Mouse (Mus musculus) MEL (cell line): ENCODE measurements around the gene Whamm.

Experiments
- CHD2 ChIP-seq: IDR thresholded peaks from 2 replicates; pipeline ENCODE4 v1.6.1; 2011; ENCODE audit warnings: low read length, improper control_type of control experiment
- CTCF ChIP-seq, 3 experiments: IDR thresholded peaks in 2 of 3; conservative IDR thresholded peaks in 1 of 3; 2 replicates each; pipeline ENCODE4 v1.5.1; 2011 to 2012; ENCODE audit warnings: low read length in 3 of 3, low read depth in 2 of 3, mild to moderate bottlenecking in 2 of 3, improper control_type of control experiment in 1 of 3, inconsistent platforms in 1 of 3, mixed read lengths in 1 of 3, moderate library complexity in 1 of 3; ENCODE audit not compliant: control insufficient read depth in 1 of 3, insufficient read depth in 1 of 3, poor library complexity in 1 of 3, severe bottlenecking in 1 of 3
- GATA1 ChIP-seq: IDR thresholded peaks from 2 replicates; pipeline ENCODE4 v1.6.1; 2011; ENCODE audit warnings: low read depth, low read length, improper control_type of control experiment
- MAX ChIP-seq: IDR thresholded peaks from 2 replicates; pipeline ENCODE4 v1.6.1; 2011; ENCODE audit warnings: low read length, improper control_type of control experiment
- MEF2A ChIP-seq: IDR thresholded peaks from 2 replicates; pipeline ENCODE4 v1.6.1; 2014; ENCODE audit warnings: low read depth, mild to moderate bottlenecking, inconsistent platforms, low read length, improper control_type of control experiment; ENCODE audit not compliant: poor library complexity, insufficient replicate concordance, severe bottlenecking; ENCODE audit errors: extremely low read depth
- MXI1 ChIP-seq: IDR thresholded peaks from 2 replicates; pipeline ENCODE4 v1.6.1; 2011; ENCODE audit warnings: mild to moderate bottlenecking, low read depth, low read length, improper control_type of control experiment
- MYC ChIP-seq: IDR thresholded peaks from 2 replicates; pipeline ENCODE4 v1.6.1; 2011; ENCODE audit warnings: low read depth, mild to moderate bottlenecking, low read length, improper control_type of control experiment, moderate library complexity
- NRF1 ChIP-seq: IDR thresholded peaks from 2 replicates; pipeline ENCODE4 v1.6.1; 2014; ENCODE audit warnings: low read depth, mild to moderate bottlenecking, inconsistent platforms, low read length, improper control_type of control experiment, moderate library complexity; ENCODE audit not compliant: poor library complexity, insufficient read depth, severe bottlenecking
- POLR2A ChIP-seq, 2 experiments: IDR thresholded peaks; 2 replicates each; pipeline ENCODE4 v1.6.1; 2011 to 2012; ENCODE audit warnings: low read length in 2 of 2, mild to moderate bottlenecking in 2 of 2, control low read depth in 1 of 2, improper control_type of control experiment in 1 of 2, low read depth in 1 of 2, moderate library complexity in 1 of 2; ENCODE audit not compliant: control insufficient read depth in 1 of 2, insufficient read depth in 1 of 2, poor library complexity in 1 of 2
- ZC3H11A ChIP-seq: IDR thresholded peaks from 2 replicates; pipeline ENCODE4 v1.6.1; 2012; ENCODE audit warnings: low read depth, mild to moderate bottlenecking, inconsistent platforms, low read length, improper control_type of control experiment
- ZKSCAN1 ChIP-seq: IDR thresholded peaks from 2 replicates; pipeline ENCODE4 v1.6.1; 2012; ENCODE audit warnings: low read depth, mild to moderate bottlenecking, inconsistent platforms, low read length, improper control_type of control experiment, moderate library complexity

GRCm38 (mm10) chr7:81528918-81529317, 42.1 kb upstream of the Whamm start:
- TF ChIP-seq MYC = no peak
- TF ChIP-seq CHD2 = no peak
- no peak for TF ChIP-seq MAX
- no peak for TF ChIP-seq POLR2A (IDR thresholded peaks at IDR 0.05; ENCODE audit: control insufficient read depth in 1 of 2, insufficient read depth in 1 of 2, low read depth in 1 of 2, low read length in 2 of 2, poor library complexity in 1 of 2)
- no peak for TF ChIP-seq MXI1
- TF ChIP-seq ZKSCAN1 = no peak
- no peak for TF ChIP-seq ZC3H11A
- no peak for TF ChIP-seq NRF1
- TF ChIP-seq MEF2A = no peak
- no peak for TF ChIP-seq GATA1
- no peak for TF ChIP-seq CTCF (IDR thresholded peaks at IDR 0.05 in 2 of 3, conservative IDR thresholded peaks at IDR 0.05 in 1 of 3; ENCODE audit: control insufficient read depth in 1 of 3, insufficient read depth in 1 of 3, low read depth in 2 of 3, low read length in 3 of 3, poor library complexity in 1 of 3, severe bottlenecking in 1 of 3)
